Mouse (Mus musculus) C2C12 (cell line): ENCODE data around the gene Socs5.

Source experiments
- CTCF ChIP-seq: IDR thresholded peaks from one replicate; pipeline ENCODE4 v1.5.1; 2011; ENCODE audit not compliant: control insufficient read depth, insufficient read depth, insufficient read length
- MAX ChIP-seq: IDR thresholded peaks from one replicate; pipeline ENCODE4 v1.6.1; 2011; ENCODE audit warnings: mild to moderate bottlenecking, control low read depth
- MYOD1 ChIP-seq: IDR thresholded peaks from one replicate; pipeline ENCODE4 v1.6.1; 2011; ENCODE audit warnings: low read depth; ENCODE audit not compliant: control insufficient read depth, insufficient read length
- MYOG ChIP-seq: IDR thresholded peaks from one replicate; pipeline ENCODE4 v1.6.1; 2011; ENCODE audit not compliant: control insufficient read depth, insufficient read length; ENCODE audit errors: extremely low read depth
- USF1 ChIP-seq: IDR thresholded peaks from one replicate; pipeline ENCODE4 v1.6.1; 2011; ENCODE audit warnings: low read depth, mild to moderate bottlenecking, control low read depth, moderate library complexity

DNA sequence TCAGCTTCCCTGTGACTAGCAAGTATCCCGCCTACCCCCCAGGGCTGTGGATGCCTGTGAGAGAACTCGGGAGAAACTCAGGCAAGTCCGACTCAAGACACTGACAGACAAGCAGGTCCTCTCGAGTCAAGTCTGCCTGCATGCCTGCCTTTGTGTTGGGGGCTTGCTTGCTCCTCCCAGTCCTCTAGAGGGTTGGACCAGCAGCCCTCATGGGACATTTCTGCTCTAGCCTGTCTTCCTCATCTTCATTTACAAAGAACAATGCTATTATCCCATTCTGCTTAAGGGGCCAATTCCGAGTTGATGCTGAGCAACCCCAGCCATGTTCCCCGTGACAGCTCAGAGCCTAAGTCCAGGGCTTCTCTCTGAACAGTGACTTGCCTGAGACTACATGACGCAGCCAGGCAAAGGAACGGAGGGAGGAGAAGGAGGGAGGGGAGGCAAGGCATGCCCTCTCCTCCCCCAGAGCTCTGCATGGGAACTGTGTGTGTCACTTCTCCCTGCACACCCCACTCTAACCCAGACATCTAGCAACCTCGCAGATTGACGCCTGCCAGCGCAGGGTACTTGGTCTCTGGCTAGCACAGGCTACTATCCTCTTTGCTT lies 78.1 kb downstream of the Socs5 start:
- TF ChIP-seq MYOG (no peak), CTCF (no peak), USF1 (no peak), MYOD1 (no peak), MAX (no peak)
